Comparison of ENCODE assay signal across 10 mouse cellular contexts in the genomic region with DNA sequence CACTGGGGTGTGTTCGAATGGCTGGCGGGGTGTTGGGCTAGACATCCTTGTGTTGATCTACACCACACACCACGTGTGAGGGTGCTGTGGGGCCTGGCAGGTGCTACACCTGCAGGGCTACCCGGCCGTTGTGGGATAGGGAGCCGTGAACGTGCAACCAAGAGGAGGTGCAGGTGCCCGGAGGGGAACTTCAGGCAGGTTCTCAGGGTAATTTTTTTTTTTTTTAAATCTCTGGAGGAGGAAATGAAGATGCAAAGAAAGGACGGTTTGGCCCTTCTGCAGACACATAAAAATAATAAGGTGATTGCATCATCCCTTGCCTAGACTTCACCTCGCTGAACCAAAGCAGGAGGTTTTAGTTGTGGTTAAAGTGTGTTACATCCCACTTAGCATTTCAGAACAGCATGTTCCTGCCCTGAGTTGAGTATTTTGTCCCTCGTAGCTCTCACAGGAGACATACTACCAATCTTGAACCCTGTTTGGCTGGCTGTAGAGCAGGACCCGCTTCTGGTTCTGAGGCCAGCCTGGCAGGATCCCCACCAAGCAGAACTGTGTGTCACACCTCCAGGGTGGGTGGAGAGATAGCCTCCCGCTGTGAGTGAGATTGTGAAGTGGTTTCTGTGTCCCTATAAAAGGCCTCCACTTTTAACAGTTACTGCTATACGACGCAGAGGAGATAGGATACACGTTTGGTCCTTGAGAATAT. TPM values are rescaled to one million over a fixed set of nuclear protein-coding genes. Genes with fewer than 3 reads are reported as not detected.
DNase-seq lines count a peak whose midpoint lies in the region; ATAC-seq and TF ChIP-seq lines count a peak whose summit lies in the region.
"Had no signal": no experiment of that assay in that cellular context is flagged by ENCODE, and none has a peak within 500 bp of the region (broad histone marks: within the 10 kb centered on the region; RNA-seq: fewer than 3 reads in every experiment).

No protein-coding gene starts in this region.

- dilution Hi-C loops in CH12.LX (cut with MboI; ENCODE audit: extremely low pct_ligation_motif_present, extremely low pct_unique_long_range_greater_than_20kb, low sequenced_read_pairs): no loop called here

- DNase-seq in CH12.LX (ENCODE audit: extremely low read depth): peak; percentile 84
- DNase-seq in liver, embryonic 13.5 days: peak; percentile 17
- DNase-seq in thymus, adult 2 months: peak; percentile 76
- no peak for DNase-seq in layer of hippocampus, adult 8-10 months (ENCODE audit: low spot score in 2 of 2)
- no peak for DNase-seq in kidney, adult 11 months
- DNase-seq in hindbrain, embryonic 10.5 days (ENCODE audit: low spot score): no peak
- DNase-seq: kidney, postnatal 36 days had no signal

- TF ChIP-seq EP300 in CH12.LX (IDR thresholded peaks at IDR 0.05; ENCODE audit: low read length): 0 out of 2 replicates have a peak, but pooled peaks have one; percentile 53

- no peak for TF ChIP-seq CTCF in CH12.LX (conservative IDR thresholded peaks at IDR 0.05 in 1 of 2, IDR thresholded peaks at IDR 0.05 in 1 of 2; ENCODE audit: low read depth in 2 of 2, low read length in 2 of 2)
- TF ChIP-seq CTCF in thymus, adult 2 months (IDR thresholded peaks at IDR 0.05; ENCODE audit: borderline replicate concordance, control insufficient read depth, extremely low read depth, insufficient read depth, low read length, poor library complexity): no peak

- no peaks in the 10 kb centered on the region for H3K79me2 ChIP-seq in CH12.LX (replicated peaks; ENCODE audit: control insufficient read depth, extremely low read depth, insufficient read depth, poor library complexity, severe bottlenecking)

- in situ Hi-C loops in CH12.LX (cut with MboI; ENCODE audit: low pct_ligation_motif_present, low pct_unique_long_range_greater_than_20kb, low sequenced_read_pairs): no loop called here

- peak overlapping the region; percentile 24; the same call in 1 of the 2 replicates for H3K9ac ChIP-seq in hindbrain, embryonic 13.5 days
- no peak overlapping the region for H3K9ac ChIP-seq in hindbrain, embryonic 12.5 days
- no peak overlapping the region for H3K9ac ChIP-seq in CH12.LX (ENCODE audit: insufficient read depth, low read depth)
- peak overlapping the region; percentile 16; the same call in 1 of the 2 replicates for H3K9ac ChIP-seq in liver, embryonic 13.5 days

- peak; percentile 1; the same call in 1 of the 2 replicates for TF ChIP-seq RAD21 in CH12.LX (IDR thresholded peaks at IDR 0.05; ENCODE audit: low read depth, low read length)

- no peaks in the 10 kb centered on the region for H3K27me3 ChIP-seq in hindbrain, embryonic 13.5 days
- no peaks in the 10 kb centered on the region for H3K27me3 ChIP-seq in hindbrain, embryonic 12.5 days
- H3K27me3 ChIP-seq in CH12.LX (replicated peaks): no peaks in the 10 kb centered on the region
- H3K27me3 ChIP-seq in liver, embryonic 13.5 days: no peaks in the 10 kb centered on the region
- no peaks in the 10 kb centered on the region for H3K27me3 ChIP-seq in thymus, adult 2 months (ENCODE audit: control insufficient read depth, insufficient read depth, low read length)
- no peaks in the 10 kb centered on the region for H3K27me3 ChIP-seq in hindbrain, embryonic 10.5 days (ENCODE audit: insufficient read depth, poor library complexity, severe bottlenecking)

- H3K9me3 ChIP-seq in hindbrain, embryonic 13.5 days: no peaks in the 10 kb centered on the region
- no peaks in the 10 kb centered on the region for H3K9me3 ChIP-seq in hindbrain, embryonic 12.5 days (replicated peaks)
- peaks cover 4% of the 10 kb centered on the region for H3K9me3 ChIP-seq in CH12.LX (replicated peaks; ENCODE audit: low read length)
- H3K9me3 ChIP-seq in liver, embryonic 13.5 days (replicated peaks): no peaks in the 10 kb centered on the region
- H3K9me3 ChIP-seq in hindbrain, embryonic 10.5 days: no peaks in the 10 kb centered on the region
- H3K9me3 ChIP-seq: heart, embryonic 10.5 days had no signal

- peaks cover 50% of the 10 kb centered on the region for H3K4me1 ChIP-seq in hindbrain, embryonic 13.5 days (replicated peaks)
- peaks cover 28% of the 10 kb centered on the region for H3K4me1 ChIP-seq in hindbrain, embryonic 12.5 days
- H3K4me1 ChIP-seq in CH12.LX (ENCODE audit: control insufficient read depth in 1 of 2, insufficient read depth in 2 of 2): peaks cover 42 to 81% of the 10 kb centered on the region in 2 experiments
- peaks cover 69% of the 10 kb centered on the region for H3K4me1 ChIP-seq in liver, embryonic 13.5 days (replicated peaks)
- peaks cover 59% of the 10 kb centered on the region for H3K4me1 ChIP-seq in thymus, adult 2 months (replicated peaks; ENCODE audit: control insufficient read depth, insufficient read depth, low read length)
- peaks cover 34% of the 10 kb centered on the region for H3K4me1 ChIP-seq in hindbrain, embryonic 10.5 days (replicated peaks)

- ATAC-seq in hindbrain, embryonic 13.5 days (ENCODE audit: low FRiP score): no peak
- ATAC-seq in hindbrain, embryonic 12.5 days (ENCODE audit: low FRiP score): no peak
- peak; percentile 45 for ATAC-seq in liver, embryonic 13.5 days (ENCODE audit: low read depth)

- H3K36me3 ChIP-seq in hindbrain, embryonic 13.5 days: peaks cover 24% of the 10 kb centered on the region
- H3K36me3 ChIP-seq in hindbrain, embryonic 12.5 days: peaks cover 20% of the 10 kb centered on the region
- peaks cover 9 to 84% of the 10 kb centered on the region in 2 experiments for H3K36me3 ChIP-seq in CH12.LX (replicated peaks in 1 of 2; ENCODE audit: control insufficient read depth in 1 of 2, insufficient read depth in 1 of 2, low read length in 1 of 2)
- H3K36me3 ChIP-seq in liver, embryonic 13.5 days: peaks cover 29% of the 10 kb centered on the region
- peaks cover 10% of the 10 kb centered on the region for H3K36me3 ChIP-seq in thymus, adult 2 months (ENCODE audit: control insufficient read depth, insufficient read depth, low read length)
- peaks cover 97% of the 10 kb centered on the region for H3K36me3 ChIP-seq in hindbrain, embryonic 10.5 days

- 0 out of 2 replicates have a peak overlapping the region, but pooled peaks have one; percentile 44 for H3K27ac ChIP-seq in hindbrain, embryonic 13.5 days
- H3K27ac ChIP-seq in hindbrain, embryonic 12.5 days: no peak overlapping the region
- peak overlapping the region; percentile 59 for H3K27ac ChIP-seq in CH12.LX (ENCODE audit: insufficient read depth, low read depth)
- peak overlapping the region; percentile 40 for H3K27ac ChIP-seq in liver, embryonic 13.5 days
- H3K27ac ChIP-seq in thymus, adult 2 months (ENCODE audit: control insufficient read depth, insufficient read depth, low read length): peak overlapping the region; percentile 90
- H3K27ac ChIP-seq in hindbrain, embryonic 10.5 days: no peak overlapping the region

- no peak overlapping the region for H3K4me3 ChIP-seq in hindbrain, embryonic 13.5 days
- H3K4me3 ChIP-seq in hindbrain, embryonic 12.5 days: no peak overlapping the region
- H3K4me3 ChIP-seq in CH12.LX (replicated peaks in 1 of 3; ENCODE audit: low read depth in 2 of 3, low read length in 2 of 3, poor library complexity in 1 of 3): peak overlapping the region in 1 of 3 experiments; percentile 9
- H3K4me3 ChIP-seq in liver, embryonic 13.5 days (replicated peaks): no peak overlapping the region
- H3K4me3 ChIP-seq in thymus, adult 2 months (ENCODE audit: control insufficient read depth, insufficient read depth, low read length): no peak overlapping the region
- no peak overlapping the region for H3K4me3 ChIP-seq in hindbrain, embryonic 10.5 days
- H3K4me3 ChIP-seq: heart, embryonic 10.5 days had no signal

- H3K4me2 ChIP-seq in hindbrain, embryonic 13.5 days: no peak overlapping the region
- no peak overlapping the region for H3K4me2 ChIP-seq in hindbrain, embryonic 12.5 days (replicated peaks)
- H3K4me2 ChIP-seq in CH12.LX (ENCODE audit: insufficient read depth, low read depth, poor library complexity, severe bottlenecking): peak overlapping the region; percentile 30; the same call in 1 of the 2 replicates
- no peak overlapping the region for H3K4me2 ChIP-seq in liver, embryonic 13.5 days

- WGBS in hindbrain, embryonic 13.5 days: 86% methylated on average over 16 of the region's 16 CpGs
- 83% methylated on average over 16 of the region's 16 CpGs for WGBS in hindbrain, embryonic 12.5 days
- WGBS in liver, embryonic 13.5 days (ENCODE audit: insufficient replicate concordance): 56% methylated on average over 16 of the region's 16 CpGs
- 7% methylated on average over 16 of the region's 16 CpGs for WGBS in thymus, adult 2 months
- WGBS in hindbrain, embryonic 10.5 days: 86% methylated on average over 16 of the region's 16 CpGs

- no peak for TF ChIP-seq POLR2A in CH12.LX (IDR thresholded peaks at IDR 0.05; ENCODE audit: low read depth, low read length)
- TF ChIP-seq POLR2A in thymus, adult 2 months (IDR thresholded peaks at IDR 0.05; ENCODE audit: control insufficient read depth, extremely low read depth, insufficient read depth, low read length, poor library complexity): no peak

TF ChIP-seq in CH12.LX, 34 proteins besides CTCF, POLR2A, EP300 and RAD21 (continues in another document):
- TF ChIP-seq SMC3 (IDR thresholded peaks at IDR 0.05; ENCODE audit: low read depth, low read length) (peak; percentile 3; the same call in 1 of the 2 replicates), ZNF384 (IDR thresholded peaks at IDR 0.05; ENCODE audit: low read depth, low read length) (peak; percentile 91), MEF2A (IDR thresholded peaks at IDR 0.05; ENCODE audit: borderline replicate concordance, low read depth, low read length) (peak; percentile 41; the same call in 1 of the 2 replicates), TCF12 (IDR thresholded peaks at IDR 0.05; ENCODE audit: low read depth, low read length) (peak; percentile 94), ETS1 (conservative IDR thresholded peaks at IDR 0.05; ENCODE audit: low read depth, low read length) (peak; percentile 93), PAX5 (IDR thresholded peaks at IDR 0.05; ENCODE audit: low read length) (no peak), IRF4 (IDR thresholded peaks at IDR 0.05; ENCODE audit: low read depth, low read length) (peak; percentile 38), JUND (conservative IDR thresholded peaks at IDR 0.05; ENCODE audit: low read depth, low read length) (no peak), MYC (IDR thresholded peaks at IDR 0.05; ENCODE audit: low read depth, low read length) (peak; percentile 45; the same call in 1 of the 2 replicates)

RNA-seq across cellular contexts. Expression of a gene that starts 27.2 kb away (rescaled TPM):
- polyA plus RNA-seq in hindbrain, embryonic 13.5 days (2015; fragmentation: Nextera tagmentation; extraction: Ambion mirVana): 17.9 and 18.0 TPM in 2 replicates
- polyA plus RNA-seq in hindbrain, embryonic 12.5 days (2016; fragmentation: Nextera tagmentation; extraction: Ambion mirVana): 26.3 and 30.5 TPM in 2 replicates
- 7.8 and 9.9 TPM in 2 replicates for total RNA-seq in CH12.LX (2012; rRNA removed)
- total RNA-seq in CH12.LX (2014; rRNA removed): 10.2 and 11.6 TPM in 2 replicates
- 18.4 and 24.6 TPM in 2 replicates for polyA plus RNA-seq in CH12.LX (2012; ENCODE audit: insufficient read length, low read depth)
- 5.1 and 6.8 TPM in 2 replicates for polyA plus RNA-seq in liver, embryonic 13.5 days (2015; fragmentation: Nextera tagmentation; extraction: Ambion mirVana)
- 54.4 and 63.3 TPM in 2 replicates for polyA plus RNA-seq in thymus, adult 2 months (2012; rRNA removed)
- total RNA-seq in layer of hippocampus, adult 8-10 months (2022): 1 to 10 TPM; 5.1 to 8.1 (median 6.5) TPM
- polyA plus RNA-seq in hindbrain, embryonic 10.5 days (2016; fragmentation: Nextera tagmentation; extraction: Ambion mirVana): 26.2 and 27.4 TPM in 2 replicates

Comparison
In these comparisons a context has a peak if more than half of its experiments do, and no peak if none do; other contexts are left out.
1. H3K27ac ChIP-seq: peak in hindbrain, embryonic 13.5 days (single experiment), CH12.LX (single experiment), liver, embryonic 13.5 days (single experiment) and thymus, adult 2 months (single experiment); none in hindbrain, embryonic 12.5 days (single experiment) and hindbrain, embryonic 10.5 days (single experiment).
2. H3K9ac ChIP-seq: peak in hindbrain, embryonic 13.5 days (single experiment) and liver, embryonic 13.5 days (single experiment); none in hindbrain, embryonic 12.5 days (single experiment) and CH12.LX (single experiment).
3. DNase-seq: peak in CH12.LX (single experiment), liver, embryonic 13.5 days (single experiment) and thymus, adult 2 months (single experiment); none in layer of hippocampus, adult 8-10 months (0 of 2), kidney, adult 11 months (single experiment) and hindbrain, embryonic 10.5 days (single experiment).